Mouse (Mus musculus) thymus, postnatal 4 days (tissue): ENCODE measurements around the gene Acp6.
A peak's percentile ranks its signal among the peaks of the same experiment; 100 is the strongest.
"Not testable (repeated sequence)": the region's sequence is repeated elsewhere in the genome, so short reads cannot be mapped to it uniquely, and the experiment has no call there.

Experiments
- DNase-seq: peaks from one replicate; pipeline ENCODE4 v3.0.0; 2021

The Acp6 gene

GRCm38 (mm10) chr3:97158611-97159508, at the start of gene Acp6:
TSS of gene Acp6 (plus strand) at chr3:97158777.
- DNase-seq = peak; percentile 90

- DNase-seq = no peak
Observed at GRCm38 (mm10) chr3:97117511-97117910, 41.1 kb upstream of the Acp6 start.

GRCm38 (mm10) chr3:97118313-97118712, 40.3 kb upstream of the Acp6 start:
- no peak for DNase-seq

GRCm38 (mm10) chr3:97124193-97124592, 34.4 kb upstream of the Acp6 start:
- peak; percentile 76 for DNase-seq

DNA sequence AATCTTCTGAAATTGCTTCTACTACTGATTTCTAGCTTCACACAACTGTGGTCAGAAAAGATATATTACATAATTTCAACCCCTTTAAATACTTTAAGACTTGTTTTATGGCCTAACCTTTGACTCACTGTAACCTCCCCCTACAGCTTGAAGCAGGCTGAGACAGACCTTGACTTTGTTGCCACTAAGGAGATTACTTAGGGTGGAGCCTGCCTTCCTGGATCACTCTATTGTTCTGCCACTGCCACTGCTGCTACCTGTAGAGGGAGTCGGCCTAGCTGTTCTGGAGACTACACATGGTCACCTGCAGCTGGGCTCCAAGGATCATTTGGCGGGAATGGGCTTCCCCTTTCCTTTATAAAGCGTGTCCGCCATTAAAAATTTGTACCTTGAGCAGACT, 29.2 kb upstream of the Acp6 start:
- peak; percentile 16 for DNase-seq

DNA sequence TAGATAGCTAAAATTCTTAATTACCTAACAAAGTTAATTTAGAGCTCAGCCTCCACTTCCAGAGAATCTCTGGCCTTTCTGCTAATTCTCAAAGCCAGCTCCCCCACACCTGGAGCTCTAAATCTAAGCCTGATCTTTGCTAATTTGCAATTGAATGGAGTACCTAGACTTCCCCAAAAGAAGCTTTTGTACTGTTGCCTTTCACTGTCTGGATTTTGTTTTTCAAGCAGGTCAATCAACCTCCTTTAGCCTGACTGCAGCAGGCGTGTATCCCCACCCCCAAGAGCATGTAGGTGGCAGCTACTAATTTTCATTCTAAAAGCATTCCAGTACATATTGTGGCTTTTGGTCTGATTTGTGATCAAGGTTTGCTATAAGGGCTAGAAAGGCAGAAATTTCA, 20.9 kb upstream of the Acp6 start:
- not testable (repeated sequence) for DNase-seq

GRCm38 (mm10) chr3:97151092-97151491, 7.5 kb upstream of the Acp6 start:
- DNase-seq = no peak

DNA sequence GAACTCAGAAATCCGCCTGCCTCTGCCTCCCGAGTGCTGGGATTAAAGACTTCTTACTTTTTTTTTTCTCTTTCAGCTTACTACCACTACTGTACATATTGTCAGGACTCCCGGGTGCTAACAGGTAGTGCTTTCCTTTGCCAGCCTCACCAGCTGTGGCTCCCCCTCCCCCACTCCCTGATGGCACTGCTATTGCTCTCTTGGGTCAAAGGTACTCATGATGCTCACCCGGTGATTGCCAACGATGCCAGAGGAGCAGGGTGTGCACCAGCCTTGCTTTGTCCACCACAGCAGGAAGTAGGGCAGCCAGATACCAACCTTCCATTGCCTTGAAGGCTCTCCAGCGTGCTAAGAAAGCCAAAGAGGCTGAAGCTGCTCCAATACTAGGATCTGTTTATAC, 2.1 kb upstream of the Acp6 start:
- DNase-seq = no peak

DNA sequence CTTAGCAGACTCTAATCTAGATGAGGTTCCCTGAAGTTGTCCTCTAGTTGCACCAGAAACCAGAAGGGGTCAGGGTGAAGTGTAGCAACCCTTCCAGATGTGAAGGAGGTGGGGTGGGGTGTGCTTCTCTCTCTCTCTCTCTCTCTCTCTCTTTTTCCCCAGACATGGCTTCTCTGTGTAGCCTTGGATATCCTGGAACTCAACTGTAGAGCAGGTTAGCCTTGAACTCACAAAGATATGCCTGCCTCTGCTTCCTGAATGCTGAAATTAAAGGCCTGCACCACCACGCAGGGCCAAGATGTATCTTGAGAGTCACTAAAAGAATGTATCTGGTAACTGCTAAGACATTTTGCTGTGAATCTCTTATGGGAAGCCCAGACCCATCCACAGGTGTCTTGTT, 1.3 kb upstream of the Acp6 start:
- DNase-seq = no peak

GRCm38 (mm10) chr3:97157958-97158599, 498 bp upstream of the Acp6 start:
- peak; percentile 73 for DNase-seq

GRCm38 (mm10) chr3:97159509-97159850, 903 bp downstream of the Acp6 start:
- no peak for DNase-seq

- DNase-seq = no peak
Observed at GRCm38 (mm10) chr3:97159986-97160385, 1.4 kb downstream of the Acp6 start.

- DNase-seq = no peak
Observed at GRCm38 (mm10) chr3:97160908-97161307, 2.3 kb downstream of the Acp6 start.

DNA sequence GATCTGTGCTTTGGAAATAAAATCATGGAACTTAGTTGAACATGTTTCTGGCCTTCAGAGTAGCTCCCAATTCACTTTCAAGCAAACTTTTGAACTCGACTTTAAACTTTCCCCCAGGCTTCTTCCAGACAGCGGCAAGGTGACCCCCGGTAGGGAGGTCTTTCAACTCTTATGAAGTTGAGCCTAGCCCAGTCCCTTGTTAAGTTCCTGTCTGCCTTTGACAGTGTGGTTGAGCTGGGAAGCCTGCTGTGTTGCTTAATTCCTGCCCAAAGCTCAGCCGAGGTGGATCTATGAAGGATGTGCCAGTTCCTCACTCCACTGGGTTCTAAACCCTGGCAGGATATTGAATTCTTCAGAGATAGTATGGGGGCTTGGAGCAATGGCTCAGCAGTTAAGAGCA, 3.2 kb downstream of the Acp6 start:
- DNase-seq = no peak

DNA sequence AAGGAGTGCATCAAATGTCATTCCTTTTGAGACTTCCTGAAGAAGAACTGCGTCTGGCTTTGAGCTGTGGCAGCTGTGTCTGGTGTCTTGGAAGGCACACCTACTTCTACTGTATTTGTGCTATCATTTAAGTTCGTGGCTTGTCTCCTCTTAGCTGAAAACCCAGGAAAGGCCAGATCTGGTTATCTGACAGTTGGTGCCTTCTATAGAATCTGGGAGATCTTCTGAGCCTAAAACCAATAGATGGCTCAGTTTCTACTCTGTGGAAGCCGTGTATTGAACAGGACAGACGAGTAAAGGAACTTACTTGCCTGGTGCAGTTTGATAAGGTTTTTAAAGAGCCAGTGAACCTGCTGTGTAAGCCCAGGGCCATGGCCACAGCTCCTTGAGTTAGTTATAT, 5.9 kb downstream of the Acp6 start:
- no peak for DNase-seq

DNA sequence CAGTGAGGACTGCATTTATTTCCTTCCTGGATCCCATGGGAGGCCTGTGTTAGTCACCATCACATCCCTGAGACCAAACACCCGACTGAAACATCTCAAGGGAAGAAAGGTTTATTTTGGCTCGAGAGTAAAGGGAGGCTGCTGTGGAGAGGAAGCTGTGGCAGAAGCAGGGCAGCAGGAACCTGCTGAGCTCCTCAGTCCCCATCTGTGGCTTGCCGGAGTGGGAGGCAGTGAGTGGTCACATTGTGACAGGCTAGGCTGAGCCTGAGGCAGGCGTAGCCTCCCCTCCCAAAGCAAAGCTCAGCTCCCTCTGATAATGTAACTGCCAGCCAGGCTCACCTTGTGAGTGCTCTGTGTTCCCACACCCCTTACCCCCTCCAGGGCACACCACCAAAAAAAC, 8.5 kb downstream of the Acp6 start:
- peak; percentile 4 for DNase-seq

GRCm38 (mm10) chr3:97171531-97171930, 13.0 kb downstream of the Acp6 start:
- DNase-seq = no peak

GRCm38 (mm10) chr3:97172231-97172630, 13.7 kb downstream of the Acp6 start:
- no peak for DNase-seq

- no peak for DNase-seq
Observed at GRCm38 (mm10) chr3:97172632-97173031, 14.1 kb downstream of the Acp6 start.

DNA sequence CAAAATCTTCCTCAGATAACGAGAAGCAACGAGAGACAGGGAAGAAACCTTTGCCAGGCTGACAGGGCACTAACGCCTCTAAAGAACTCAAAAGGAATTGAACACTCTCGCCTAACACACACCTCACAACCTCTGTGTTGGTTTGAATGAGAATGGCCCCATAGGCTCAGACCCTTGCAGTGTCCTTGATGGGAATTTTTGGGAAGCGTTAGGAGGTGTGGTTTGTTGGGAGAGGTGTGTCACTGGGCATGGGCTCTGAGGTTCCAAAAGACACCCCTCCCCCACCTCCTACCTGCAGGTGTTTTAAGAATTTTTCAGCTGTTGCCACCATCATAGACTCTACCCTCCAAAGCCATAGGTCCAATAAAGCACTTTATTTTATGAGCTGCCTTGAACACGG, 20.3 kb downstream of the Acp6 start:
- no peak for DNase-seq

GRCm38 (mm10) chr3:97180527-97180926, 21.9 kb downstream of the Acp6 start:
- DNase-seq = no peak

DNA sequence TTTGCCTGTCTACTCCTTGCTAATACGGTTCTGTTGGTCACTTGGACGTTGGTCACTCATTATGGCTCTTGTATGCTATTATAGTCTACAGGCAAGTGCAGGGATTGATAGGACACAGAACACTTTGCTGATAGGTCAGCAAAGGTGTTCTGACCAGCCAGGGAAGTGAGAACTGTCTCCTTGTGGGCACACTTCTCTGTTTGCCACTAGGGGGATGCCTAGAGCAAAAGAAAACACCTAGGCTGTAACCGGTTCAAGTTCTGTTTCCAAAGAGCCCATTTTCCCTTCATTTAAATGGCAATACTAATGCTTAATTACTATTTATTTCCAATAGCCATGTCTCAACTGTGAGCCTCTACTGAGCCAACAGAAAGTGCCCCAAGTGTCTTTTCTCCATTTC, 25.2 kb downstream of the Acp6 start:
- DNase-seq = no peak

DNA sequence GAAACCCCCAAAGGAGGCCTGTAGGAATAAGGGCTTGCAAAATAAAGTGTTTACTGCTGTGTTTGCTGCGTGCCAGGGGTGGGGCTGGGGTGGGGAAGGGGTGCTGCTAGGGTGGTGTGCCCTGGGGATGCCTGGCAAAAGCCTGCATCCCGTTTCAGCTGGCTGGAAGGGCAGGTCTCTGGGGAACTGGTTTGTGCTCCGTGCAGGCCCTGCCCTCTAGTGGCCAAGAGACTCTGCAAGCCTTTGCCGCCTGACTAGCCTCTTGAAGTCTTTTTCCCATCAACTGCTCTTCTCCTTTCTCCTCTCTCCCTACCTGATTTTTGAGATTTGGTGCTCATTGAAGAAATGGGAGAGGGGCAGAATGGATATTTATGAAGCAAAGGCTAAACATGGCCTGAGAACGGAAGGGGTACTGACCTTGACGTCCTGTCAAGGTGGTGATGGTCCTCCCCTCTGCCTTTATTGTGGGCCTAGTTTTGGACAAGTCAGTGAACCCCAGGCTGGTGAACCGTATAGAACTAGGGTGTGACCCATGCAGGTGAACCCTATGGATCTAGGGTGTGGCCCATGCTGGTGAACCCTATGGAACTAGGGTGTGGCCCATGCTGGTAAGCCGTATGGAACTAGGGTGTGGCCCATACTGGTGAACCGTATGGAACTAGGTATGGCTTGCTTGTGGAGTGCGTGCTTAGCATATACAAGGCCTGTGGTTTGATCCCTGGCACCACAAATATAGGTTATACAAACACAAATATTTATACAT, 26.7 kb downstream of the Acp6 start:
- peak; percentile 80 for DNase-seq

GRCm38 (mm10) chr3:97196571-97196970, 38.0 kb downstream of the Acp6 start:
- no peak for DNase-seq
